9 mouse cellular contexts compared by ENCODE assay signal in genomic region chr1:74024452-74025190, GRCm38 (mm10).
DNase-seq lines count a peak whose midpoint lies in the region; ATAC-seq lines count a peak whose summit lies in the region.
"Had no signal": no experiment of that assay in that cellular context is flagged by ENCODE, and none has a peak within 500 bp of the region (broad histone marks: within the 10 kb centered on the region; RNA-seq: fewer than 3 reads in every experiment).

No protein-coding gene starts in this region.

- H3K4me1 ChIP-seq in heart, embryonic 13.5 days: peaks cover 100% of the 10 kb centered on the region
- H3K4me1 ChIP-seq in embryonic facial prominence, embryonic 10.5 days: peaks cover 81% of the 10 kb centered on the region
- H3K4me1 ChIP-seq in intestine, embryonic 16.5 days (ENCODE audit: control insufficient read depth, insufficient read depth, low read length): peaks cover 53% of the 10 kb centered on the region
- H3K4me1 ChIP-seq in lung, embryonic 16.5 days (replicated peaks; ENCODE audit: control insufficient read depth, insufficient read depth, low read length): peaks cover 62% of the 10 kb centered on the region

- no peaks in the 10 kb centered on the region for H3K27me3 ChIP-seq in heart, embryonic 13.5 days (replicated peaks)
- 0 out of 2 replicates have a peak, but pooled peaks cover 3% of the 10 kb centered on the region for H3K27me3 ChIP-seq in embryonic facial prominence, embryonic 10.5 days (replicated peaks; ENCODE audit: low read depth, poor library complexity, severe bottlenecking)
- H3K27me3 ChIP-seq in intestine, embryonic 16.5 days (replicated peaks; ENCODE audit: control insufficient read depth, insufficient read depth, low read length): no peaks in the 10 kb centered on the region
- no peaks in the 10 kb centered on the region for H3K27me3 ChIP-seq in lung, embryonic 16.5 days (ENCODE audit: control insufficient read depth, insufficient read depth, low read depth, low read length)

- no peaks in the 10 kb centered on the region for H3K9me3 ChIP-seq in heart, embryonic 13.5 days
- no peaks in the 10 kb centered on the region for H3K9me3 ChIP-seq in embryonic facial prominence, embryonic 10.5 days
- H3K9me3 ChIP-seq in intestine, embryonic 16.5 days (ENCODE audit: control insufficient read depth, low read length): no peaks in the 10 kb centered on the region
- H3K9me3 ChIP-seq in lung, embryonic 16.5 days (ENCODE audit: control insufficient read depth, low read length): no peaks in the 10 kb centered on the region

- peak overlapping the region; percentile 97 for H3K27ac ChIP-seq in heart, embryonic 13.5 days (replicated peaks)
- H3K27ac ChIP-seq in embryonic facial prominence, embryonic 10.5 days (replicated peaks): peak overlapping the region; percentile 76
- H3K27ac ChIP-seq in intestine, embryonic 16.5 days (ENCODE audit: low read length): peak overlapping the region; percentile 70
- H3K27ac ChIP-seq in lung, embryonic 16.5 days (ENCODE audit: low read length): peak overlapping the region; percentile 79

- H3K4me3 ChIP-seq in heart, embryonic 13.5 days: no peak overlapping the region
- 0 out of 2 replicates have a peak overlapping the region, but pooled peaks have one; percentile 16 for H3K4me3 ChIP-seq in embryonic facial prominence, embryonic 10.5 days
- no peak overlapping the region for H3K4me3 ChIP-seq in intestine, embryonic 16.5 days (ENCODE audit: low read length)
- no peak overlapping the region for H3K4me3 ChIP-seq in lung, embryonic 16.5 days (ENCODE audit: low read length)

- ATAC-seq in heart, embryonic 13.5 days (ENCODE audit: extremely low read depth, insufficient number of reproducible peaks, low FRiP score, low TSS enrichment): no peak
- peak; percentile 17; the same call in 1 of the 2 replicates for ATAC-seq in intestine, embryonic 16.5 days
- ATAC-seq in lung, embryonic 16.5 days (ENCODE audit: low read depth): peak; percentile 9

- H3K9ac ChIP-seq in heart, embryonic 13.5 days: peak overlapping the region; percentile 65
- H3K9ac ChIP-seq in intestine, embryonic 16.5 days (ENCODE audit: low read depth, low read length): peak overlapping the region; percentile 29; the same call in 1 of the 2 replicates
- peak overlapping the region; percentile 41 for H3K9ac ChIP-seq in lung, embryonic 16.5 days (ENCODE audit: low read length)

- no peaks in the 10 kb centered on the region for H3K36me3 ChIP-seq in heart, embryonic 13.5 days
- H3K36me3 ChIP-seq in embryonic facial prominence, embryonic 10.5 days (replicated peaks): no peaks in the 10 kb centered on the region
- no peaks in the 10 kb centered on the region for H3K36me3 ChIP-seq in intestine, embryonic 16.5 days (ENCODE audit: control insufficient read depth, insufficient read depth, low read length)
- H3K36me3 ChIP-seq in lung, embryonic 16.5 days (ENCODE audit: control insufficient read depth, insufficient read depth, low read length): no peaks in the 10 kb centered on the region

- no peak for DNase-seq in heart, adult 9 months (ENCODE audit: low spot score in 2 of 2)
- peak; percentile 51 for DNase-seq in embryonic facial prominence, embryonic 10.5 days (ENCODE audit: low spot score)
- DNase-seq in cerebellum, postnatal 25 days: no peak
- no peak for DNase-seq in c-Kit-positive CD71-positive TER-119-positive erythroid progenitor cells, embryonic 14.5 days (ENCODE audit: low spot score)
- no peak for DNase-seq in adipocyte (ENCODE audit: low spot score)
- DNase-seq: left cerebral cortex, postnatal 4 days had no signal

- H3K4me2 ChIP-seq in heart, embryonic 13.5 days: peak overlapping the region; percentile 18; the same call in 1 of the 2 replicates
- no peak overlapping the region; the same call in 1 of the 2 replicates for H3K4me2 ChIP-seq in intestine, embryonic 16.5 days (ENCODE audit: low read depth, low read length)
- H3K4me2 ChIP-seq in lung, embryonic 16.5 days (ENCODE audit: low read depth, low read length): peak overlapping the region; percentile 18

- 38% methylated on average over 10 of the region's 10 CpGs for whole genome bisulfite sequencing in heart, embryonic 13.5 days
- 50% methylated on average over 10 of the region's 10 CpGs for WGBS in embryonic facial prominence, embryonic 10.5 days
- 43% methylated on average over 10 of the region's 10 CpGs for WGBS in intestine, embryonic 16.5 days
- WGBS in lung, embryonic 16.5 days: 39% methylated on average over 10 of the region's 10 CpGs
